Mouse (Mus musculus) hindbrain, embryonic 13.5 days (tissue): Measurements from ENCODE around the gene 4930507D05Rik. TPM values are rescaled to one million over a fixed set of nuclear protein-coding genes. Genes with fewer than 3 reads are reported as not detected.
"Not testable (repeated sequence)": the region's sequence is repeated elsewhere in the genome, so short reads cannot be mapped to it uniquely, and the experiment has no call there.

Experiments
- ATAC-seq: fragments of 200-750 bp; cut with Nextera tagmentation; 2 replicates; pipeline ENCODE4 v1.8.0; 2017; ENCODE audit warnings: moderate TSS enrichment; ENCODE audit not compliant: low FRiP score
- H3K27ac ChIP-seq: fragments of 300-500 bp; sonication (generic); 2 replicates; pipeline ENCODE4 v1.5.1; 2015; ENCODE audit warnings: inconsistent platforms, mild to moderate bottlenecking, moderate library complexity
- H3K27me3 ChIP-seq: fragments of 300-500 bp; sonication (generic); 2 replicates; pipeline ENCODE4 v1.6.1; 2015; ENCODE audit warnings: mild to moderate bottlenecking, inconsistent platforms
- H3K36me3 ChIP-seq: fragments of 300-500 bp; sonication (generic); 2 replicates; pipeline ENCODE4 v1.6.1; 2015; ENCODE audit warnings: mild to moderate bottlenecking, inconsistent platforms
- H3K4me1 ChIP-seq: fragments of 300-500 bp; sonication (generic); replicated peaks from 2 replicates; pipeline ENCODE4 v1.6.1; 2015; ENCODE audit warnings: inconsistent platforms
- H3K4me2 ChIP-seq: fragments of 300-500 bp; sonication (generic); 2 replicates; pipeline ENCODE4 v1.6.1; 2015; ENCODE audit warnings: inconsistent platforms, mild to moderate bottlenecking, moderate library complexity
- H3K4me3 ChIP-seq: fragments of 300-500 bp; sonication (generic); 2 replicates; pipeline ENCODE4 v1.5.1; 2015; ENCODE audit warnings: mild to moderate bottlenecking, inconsistent platforms
- H3K9ac ChIP-seq: fragments of 300-500 bp; sonication (generic); 2 replicates; pipeline ENCODE4 v1.6.1; 2015; ENCODE audit warnings: mild to moderate bottlenecking, inconsistent platforms
- H3K9me3 ChIP-seq: fragments of 300-500 bp; sonication (generic); 2 replicates; pipeline ENCODE4 v1.6.1; 2016; ENCODE audit warnings: inconsistent platforms
- WGBS: fragments of 180-500 bp; shearing (Covaris S2); methylation state at CpG from one replicate; pipeline ENCODE4 v1.1.7; 2015; 5-methylcytosine and 5-hydroxymethylcytosine counted together
- polyA plus RNA-seq: library from polyadenylated mRNA; unstranded; fragments of >200 nt; fragmentation: Nextera tagmentation; extraction: Ambion mirVana; gene quantifications from 2 replicates; pipeline ENCODE4 v1.2.1, GENCODE M21; 2015

4930507D05Rik gene
- polyA plus RNA-seq, 1 experiment from 2014 or later, result 1.6 TPM

DNA sequence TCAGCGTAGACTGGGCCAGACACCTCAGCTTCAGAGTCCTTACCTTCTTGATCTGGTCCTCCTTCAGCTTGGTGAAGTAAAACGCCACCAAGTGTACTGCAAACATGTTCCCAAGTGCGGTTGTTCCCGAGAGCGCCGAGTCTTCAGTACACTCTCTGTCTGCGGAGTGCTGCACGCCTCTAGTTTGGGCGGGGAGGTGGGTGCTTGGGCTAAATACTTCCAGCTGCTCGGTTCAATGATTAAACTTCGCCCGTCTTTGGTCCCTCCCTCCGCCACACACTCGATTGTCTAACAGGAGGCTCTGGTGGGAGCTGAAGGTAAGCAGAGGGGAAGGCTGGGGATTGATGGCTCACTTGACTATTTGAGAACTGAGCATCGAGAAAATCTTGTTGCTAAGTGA is 27.0 kb upstream of the 4930507D05Rik start, which contains the start of gene Hkdc1:
Gene Hkdc1, minus strand, starts transcription at position 237 of the 400 bp plus-strand sequence.
- H3K36me3 ChIP-seq, result no peaks in the 10 kb centered on the region
- H3K27me3 ChIP-seq, result 0 out of 2 replicates have a peak, but pooled peaks cover 2% of the 10 kb centered on the region
- no peak within 1 kb of the TSS for H3K27ac ChIP-seq
- 34% methylated on average over 15 of the region's 15 CpGs for WGBS
- H3K4me3 ChIP-seq, result no peak within 1 kb of the TSS
- H3K4me2 ChIP-seq, result no peak within 1 kb of the TSS
- no peaks in the 10 kb centered on the region for H3K9me3 ChIP-seq
- no peak for ATAC-seq
- peaks cover 5% of the 10 kb centered on the region; the same call in 1 of the 2 replicates for H3K4me1 ChIP-seq
- no peak within 1 kb of the TSS for H3K9ac ChIP-seq

DNA sequence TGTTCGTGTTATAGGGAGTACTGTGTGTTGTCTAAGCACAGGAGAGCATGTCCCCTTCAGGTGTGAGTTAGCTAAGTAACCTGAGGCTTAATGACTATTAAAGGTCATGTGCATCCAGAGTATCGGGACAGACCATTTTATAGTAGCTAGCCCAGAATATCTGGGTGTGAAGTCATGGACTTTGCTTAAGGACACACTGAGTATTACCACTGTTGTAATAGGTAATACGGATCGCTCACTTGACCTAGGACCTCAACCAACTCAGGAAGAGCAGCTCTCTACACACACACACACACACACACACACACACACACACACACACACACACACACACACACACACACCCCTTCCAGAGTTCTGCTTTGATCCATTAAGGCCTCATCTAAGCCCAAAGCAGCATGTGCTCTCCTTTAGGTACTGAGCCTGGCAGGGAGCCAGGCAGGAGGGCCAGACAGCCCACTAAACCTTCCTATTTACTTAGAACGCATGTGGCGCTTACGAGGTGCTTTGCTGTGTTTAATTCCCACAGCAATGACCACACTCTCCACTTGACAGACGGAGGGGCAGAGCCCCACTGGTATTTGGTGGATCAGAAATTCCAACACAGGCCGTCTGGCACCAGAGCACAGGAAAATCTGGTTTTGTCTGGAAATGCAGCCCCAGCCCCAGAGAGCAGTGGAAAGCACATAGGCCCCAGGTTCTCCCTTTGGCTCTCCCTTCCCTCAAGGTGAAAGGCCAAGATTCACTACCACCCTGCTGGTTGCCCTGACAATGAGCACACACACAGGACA is 24.0 kb upstream of the 4930507D05Rik start:
- no peak overlapping the region for H3K27ac ChIP-seq
- H3K9ac ChIP-seq, result no peak overlapping the region
- H3K36me3 ChIP-seq, result peaks cover 27% of the 10 kb centered on the region
- H3K4me1 ChIP-seq, result peaks cover 5% of the 10 kb centered on the region; the same call in 1 of the 2 replicates
- H3K4me3 ChIP-seq, result no peak overlapping the region
- H3K27me3 ChIP-seq, result 0 out of 2 replicates have a peak, but pooled peaks cover 2% of the 10 kb centered on the region
- no peaks in the 10 kb centered on the region for H3K9me3 ChIP-seq
- 62% methylated on average over 9 of the region's 9 CpGs for WGBS
- H3K4me2 ChIP-seq, result no peak overlapping the region
- no peak for ATAC-seq

DNA sequence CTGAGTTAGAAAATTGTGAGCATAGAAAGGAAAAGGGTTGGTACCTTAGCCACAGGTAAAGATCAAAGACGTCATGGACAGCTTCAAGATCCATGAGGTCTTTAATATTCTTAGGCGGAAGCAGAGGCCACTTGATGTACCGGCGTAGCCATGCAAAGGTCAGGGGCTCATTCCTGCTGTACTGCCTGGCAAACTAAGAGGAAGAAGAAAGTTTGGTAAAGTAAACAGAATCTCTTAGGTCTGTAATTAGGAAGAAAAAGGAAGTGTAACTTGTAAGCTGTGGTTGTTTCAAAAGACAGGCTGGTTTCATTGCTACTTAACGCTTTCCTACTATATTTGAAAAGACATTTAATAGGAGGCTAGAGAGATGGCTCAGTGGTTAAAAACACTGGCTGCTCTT is 18.9 kb upstream of the 4930507D05Rik start:
- Histone ChIP-seq H3K4me3 (no peak overlapping the region), H3K9ac (no peak overlapping the region), H3K27me3 (no peaks in the 10 kb centered on the region), H3K27ac (no peak overlapping the region), H3K4me2 (no peak overlapping the region), H3K36me3 (peaks cover 78% of the 10 kb centered on the region), H3K4me1 (peaks cover 3% of the 10 kb centered on the region; the same call in 1 of the 2 replicates), H3K9me3 (no peaks in the 10 kb centered on the region)
- no peak for ATAC-seq
- WGBS, result 94% methylated on average over 5 of the region's 5 CpGs

DNA sequence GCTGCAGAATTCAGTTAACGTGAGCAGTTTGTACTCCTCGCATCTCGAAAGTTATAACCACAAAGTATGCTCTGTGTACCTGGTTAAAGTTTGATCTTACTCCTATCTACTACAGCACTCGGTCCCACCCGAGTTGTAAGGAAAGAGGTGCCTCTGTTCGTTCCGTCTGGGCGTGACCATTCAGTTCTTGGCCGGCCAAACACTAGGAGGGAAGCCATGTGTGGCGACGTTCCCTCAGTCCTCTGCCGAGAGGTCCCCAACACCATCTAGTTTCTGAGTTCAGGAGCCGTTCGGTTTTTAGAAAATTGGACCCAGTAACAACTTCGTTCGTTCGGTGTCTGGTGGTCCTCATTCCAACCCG is 971 bp downstream of the 4930507D05Rik start:
- H3K36me3 ChIP-seq, result peaks cover 28% of the 10 kb centered on the region
- no peak for ATAC-seq
- no peaks in the 10 kb centered on the region for H3K27me3 ChIP-seq
- H3K4me1 ChIP-seq, result peaks cover 20% of the 10 kb centered on the region
- peak overlapping the region; percentile 98 for H3K9ac ChIP-seq
- 37% methylated on average over 18 of the region's 18 CpGs for WGBS
- peak overlapping the region; percentile 84 for H3K4me2 ChIP-seq
- peak overlapping the region; percentile 96 for H3K4me3 ChIP-seq
- H3K9me3 ChIP-seq, result no peaks in the 10 kb centered on the region
- H3K27ac ChIP-seq, result peak overlapping the region; percentile 94

DNA sequence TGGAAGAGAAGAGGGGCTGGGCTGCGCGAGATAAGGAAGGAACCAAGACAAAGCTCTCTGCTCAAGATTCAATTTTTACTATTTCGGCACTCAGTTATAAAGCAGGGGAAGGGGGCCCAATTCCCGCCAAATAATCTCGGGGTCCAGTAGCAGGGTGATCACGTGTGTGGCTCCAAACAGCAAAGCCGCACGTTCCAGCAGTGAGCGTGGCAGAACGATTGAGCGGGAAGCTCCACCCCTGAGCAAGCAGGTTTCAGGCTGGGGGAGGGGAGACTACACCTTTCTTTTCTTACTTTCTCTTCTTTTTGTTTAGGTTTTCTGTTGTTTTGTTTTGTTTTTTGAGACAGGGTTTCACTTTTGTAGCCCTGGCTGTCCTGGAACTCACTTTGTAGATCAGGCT is 2.7 kb downstream of the 4930507D05Rik start:
- H3K9ac ChIP-seq, H3K27ac ChIP-seq, H3K27me3 ChIP-seq, H3K4me2 ChIP-seq, H3K9me3 ChIP-seq, ATAC-seq, H3K4me3 ChIP-seq: not testable (repeated sequence)
- peaks cover 26% of the 10 kb centered on the region for H3K36me3 ChIP-seq
- peaks cover 20% of the 10 kb centered on the region for H3K4me1 ChIP-seq
- 76% methylated on average over 11 of the region's 11 CpGs for WGBS

DNA sequence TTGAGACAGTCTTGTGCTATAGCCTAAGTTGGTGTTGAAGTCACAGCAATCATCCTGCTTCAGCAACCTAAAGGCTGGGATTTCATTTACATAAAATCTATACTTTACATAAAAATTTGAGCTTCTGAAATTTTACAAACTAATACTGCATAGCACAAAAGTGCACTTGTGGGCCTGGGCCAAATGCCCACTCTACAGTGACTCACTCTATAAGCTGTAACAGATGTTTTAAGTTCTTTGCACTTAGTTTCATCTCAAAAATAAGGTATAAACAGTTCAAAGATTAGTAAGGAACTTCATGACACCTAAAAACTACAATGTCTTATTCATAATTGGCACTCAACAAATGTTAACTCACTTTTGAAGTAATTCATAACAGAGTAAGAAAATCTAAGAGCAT is 12.0 kb downstream of the 4930507D05Rik start:
- no peak overlapping the region for H3K9ac ChIP-seq
- H3K4me2 ChIP-seq, result no peak overlapping the region
- H3K27me3 ChIP-seq, result no peaks in the 10 kb centered on the region
- no peak for ATAC-seq
- no peaks in the 10 kb centered on the region for H3K9me3 ChIP-seq
- H3K4me1 ChIP-seq, result no peaks in the 10 kb centered on the region
- no peak overlapping the region for H3K27ac ChIP-seq
- H3K36me3 ChIP-seq, result peaks cover 67% of the 10 kb centered on the region
- H3K4me3 ChIP-seq, result no peak overlapping the region

DNA sequence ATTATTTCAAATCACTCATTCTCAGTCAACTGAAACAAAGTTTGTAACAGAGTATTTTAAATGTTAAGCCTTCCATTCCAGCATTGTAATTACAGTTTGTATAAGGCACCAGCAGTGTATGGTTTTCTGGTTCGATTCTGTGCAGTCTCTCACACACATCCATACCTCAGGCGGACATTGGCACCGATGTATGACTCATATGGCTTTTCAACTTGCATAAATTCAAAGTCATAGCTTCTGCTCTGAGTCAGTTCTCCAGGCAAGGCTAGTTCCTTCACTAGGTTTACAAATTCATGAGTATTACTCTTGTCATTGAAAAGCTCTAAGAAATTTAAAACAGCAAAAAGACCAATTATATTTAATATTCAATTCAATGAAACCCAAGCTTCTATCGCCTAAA is 20.4 kb downstream of the 4930507D05Rik start:
- H3K4me3 ChIP-seq, result no peak overlapping the region
- H3K9ac ChIP-seq, result no peak overlapping the region
- no peaks in the 10 kb centered on the region for H3K27me3 ChIP-seq
- no peaks in the 10 kb centered on the region for H3K9me3 ChIP-seq
- ATAC-seq, result no peak
- no peak overlapping the region for H3K27ac ChIP-seq
- no peaks in the 10 kb centered on the region for H3K4me1 ChIP-seq
- peaks cover 12% of the 10 kb centered on the region for H3K36me3 ChIP-seq
- no peak overlapping the region for H3K4me2 ChIP-seq
- WGBS, result 93% methylated on average over 4 of the region's 4 CpGs

DNA sequence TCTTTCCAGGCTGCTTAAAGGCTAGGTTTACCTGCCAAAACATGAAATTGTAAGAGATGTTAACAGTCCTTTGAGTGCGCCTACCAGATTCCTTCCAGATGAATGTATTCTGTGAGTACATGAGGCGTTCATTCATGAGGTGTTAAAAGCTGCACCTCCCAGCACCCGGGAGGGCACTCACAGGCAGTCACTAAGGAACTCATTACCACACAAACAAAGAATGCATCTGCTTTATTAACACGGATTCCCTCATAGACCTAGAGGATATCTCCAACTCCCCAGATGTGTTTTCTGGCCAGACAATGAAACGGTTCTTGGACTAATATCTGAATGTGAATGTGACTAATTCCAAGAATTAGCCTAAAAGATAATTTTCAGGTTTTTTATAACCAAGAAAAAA is 21.8 kb downstream of the 4930507D05Rik start:
- Histone ChIP-seq H3K9me3 (no peaks in the 10 kb centered on the region), H3K27me3 (no peaks in the 10 kb centered on the region), H3K9ac (no peak overlapping the region), H3K27ac (0 out of 2 replicates have a peak overlapping the region, but pooled peaks have one; percentile 13), H3K36me3 (peaks cover 10% of the 10 kb centered on the region), H3K4me2 (no peak overlapping the region), H3K4me1 (no peaks in the 10 kb centered on the region), H3K4me3 (no peak overlapping the region)
- WGBS, result 64% methylated on average over 5 of the region's 5 CpGs
- no peak for ATAC-seq

DNA sequence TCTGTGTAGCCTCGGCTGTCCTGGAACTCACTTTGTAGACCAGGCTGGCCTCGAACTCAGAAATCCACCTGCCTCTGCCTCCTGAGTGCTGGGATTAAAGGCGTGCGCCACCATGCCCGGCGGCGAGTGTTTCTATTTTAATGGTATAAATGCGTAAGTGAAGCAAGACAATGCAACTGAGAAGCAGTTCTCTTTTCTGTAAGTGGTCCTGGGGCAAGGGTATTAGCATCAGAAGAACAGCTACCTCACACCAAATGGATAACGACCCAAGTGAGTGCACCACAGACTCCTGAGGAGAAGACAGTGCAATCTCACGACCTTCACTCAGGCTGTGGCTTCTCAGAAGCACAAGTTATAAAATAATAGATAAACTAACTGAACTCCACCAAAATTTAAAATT is 25.7 kb downstream of the 4930507D05Rik start:
- Histone ChIP-seq H3K9ac (no peak overlapping the region), H3K4me1 (no peaks in the 10 kb centered on the region), H3K27me3 (no peaks in the 10 kb centered on the region), H3K4me2 (no peak overlapping the region), H3K4me3 (no peak overlapping the region), H3K36me3 (peaks cover 16% of the 10 kb centered on the region), H3K9me3 (no peaks in the 10 kb centered on the region), H3K27ac (no peak overlapping the region)
- WGBS, result 93% methylated on average over 10 of the region's 10 CpGs
- no peak for ATAC-seq

DNA sequence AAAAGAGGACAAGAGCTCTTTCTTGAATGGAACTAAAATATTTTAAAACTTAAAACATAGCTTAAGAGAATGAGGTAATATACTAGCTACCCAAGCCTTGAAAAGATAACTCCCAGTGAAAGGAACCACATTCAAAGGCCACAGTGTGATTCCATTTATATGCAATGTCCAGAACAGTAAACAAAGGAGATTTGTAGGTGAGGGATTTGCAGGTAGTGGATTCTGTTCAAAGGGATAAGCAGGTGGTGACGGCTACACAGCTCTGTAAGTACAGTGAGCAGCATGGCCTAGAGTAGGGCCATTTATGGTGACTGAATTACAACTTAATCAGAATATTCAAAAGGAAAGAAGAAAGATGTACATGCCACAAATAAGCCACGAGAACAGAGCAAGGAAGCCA is 27.7 kb downstream of the 4930507D05Rik start:
- Histone ChIP-seq H3K36me3 (peaks cover 16% of the 10 kb centered on the region), H3K4me3 (no peak overlapping the region), H3K27ac (no peak overlapping the region), H3K27me3 (no peaks in the 10 kb centered on the region), H3K4me2 (no peak overlapping the region), H3K4me1 (peaks cover 7% of the 10 kb centered on the region; the same call in 1 of the 2 replicates), H3K9me3 (no peaks in the 10 kb centered on the region), H3K9ac (no peak overlapping the region)
- 78% methylated on average over 2 of the region's 2 CpGs for WGBS
- ATAC-seq, result no peak

DNA sequence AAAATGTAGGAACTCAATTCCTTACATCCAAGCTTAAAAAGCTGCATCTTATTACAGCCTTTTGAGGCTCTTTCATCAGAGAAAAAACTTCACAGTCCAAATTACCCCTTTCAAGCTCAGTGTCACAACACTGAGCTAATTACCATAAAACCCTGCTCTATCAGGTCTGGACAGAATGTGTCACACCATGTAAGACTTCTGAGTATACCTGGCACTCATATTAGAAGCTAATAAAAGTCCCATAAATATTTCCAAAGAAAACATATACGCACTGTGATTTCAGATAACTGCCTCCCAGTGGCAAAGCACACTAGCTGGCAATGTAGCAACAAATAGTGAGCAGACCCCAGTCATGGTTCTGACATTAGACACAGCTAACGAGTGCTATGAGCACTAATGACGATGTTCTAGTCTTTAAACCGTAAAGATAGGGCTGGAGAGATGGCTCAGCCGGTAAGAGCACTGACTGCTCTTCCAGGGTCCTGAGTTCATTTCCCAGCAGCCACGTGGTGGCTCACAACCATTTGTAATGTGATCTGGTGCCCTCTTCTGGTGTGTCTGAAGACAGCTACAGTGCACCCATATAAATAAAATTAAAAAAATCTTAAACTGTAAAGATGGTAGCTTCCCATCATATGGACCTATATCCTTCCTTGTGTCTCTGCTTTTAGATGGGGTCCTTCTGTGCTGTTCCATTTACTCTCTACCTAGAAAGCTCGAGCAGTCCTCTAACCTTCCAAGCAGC is 32.0 kb downstream of the 4930507D05Rik start:
- 66% methylated on average over 7 of the region's 7 CpGs for WGBS
- no peak overlapping the region for H3K4me2 ChIP-seq
- no peak overlapping the region for H3K4me3 ChIP-seq
- ATAC-seq, result no peak
- peaks cover 29% of the 10 kb centered on the region for H3K4me1 ChIP-seq
- H3K9ac ChIP-seq, result no peak overlapping the region
- no peaks in the 10 kb centered on the region for H3K9me3 ChIP-seq
- H3K27me3 ChIP-seq, result no peaks in the 10 kb centered on the region
- H3K36me3 ChIP-seq, result peaks cover 12% of the 10 kb centered on the region
- H3K27ac ChIP-seq, result no peak overlapping the region

DNA sequence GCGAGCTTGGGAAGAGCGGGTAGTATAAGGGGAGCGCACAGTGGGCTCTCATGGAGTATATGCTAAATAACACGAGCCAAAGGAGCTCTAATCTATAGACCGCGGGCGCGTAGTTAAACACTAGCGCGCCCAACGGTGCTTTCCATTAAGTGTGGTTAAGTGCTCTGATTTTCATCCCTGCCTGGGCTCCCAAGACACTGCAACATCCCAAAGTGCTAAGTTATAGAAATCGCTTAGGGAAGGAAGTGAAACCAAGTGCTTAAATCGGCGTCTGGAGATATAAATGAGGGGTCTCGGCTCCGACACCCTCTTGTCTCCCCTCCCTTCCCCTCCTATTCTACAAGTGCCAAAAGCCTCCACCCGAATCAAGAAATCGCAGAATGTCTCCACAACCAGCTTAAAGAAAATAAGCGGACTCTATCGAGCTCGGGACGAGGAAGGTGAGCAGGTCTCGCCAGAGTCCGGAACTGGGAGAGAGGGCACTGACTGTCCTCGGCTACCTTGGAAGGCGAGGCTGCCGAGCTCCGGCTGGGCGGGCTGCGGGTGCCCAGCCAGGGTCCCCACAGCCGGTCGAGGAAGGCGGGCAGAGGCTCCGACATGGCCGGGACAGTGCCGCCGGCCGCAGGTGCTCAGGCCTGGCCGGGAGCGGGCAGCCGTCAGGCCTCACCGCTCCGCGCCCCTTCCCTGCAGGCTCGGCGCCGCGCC is 36.7 kb downstream of the 4930507D05Rik start:
- no peaks in the 10 kb centered on the region for H3K36me3 ChIP-seq
- H3K27ac ChIP-seq, result peak overlapping the region; percentile 89
- peaks cover 34% of the 10 kb centered on the region for H3K4me1 ChIP-seq
- peak overlapping the region; percentile 85 for H3K9ac ChIP-seq
- peak overlapping the region; percentile 78 for H3K4me3 ChIP-seq
- 0 out of 2 replicates have a peak, but pooled peaks cover 3% of the 10 kb centered on the region for H3K27me3 ChIP-seq
- H3K9me3 ChIP-seq, result no peaks in the 10 kb centered on the region
- peak; percentile 88 for ATAC-seq
- WGBS, result under 1% methylated on average over 48 of the region's 48 CpGs
- H3K4me2 ChIP-seq, result peak overlapping the region; percentile 80
